Mouse (Mus musculus): ENCODE measurements around the gene Slitrk6. TPM values are rescaled to one million over a fixed set of nuclear protein-coding genes. Genes with fewer than 3 reads are reported as not detected.

The Slitrk6 gene
- polyA plus RNA-seq, 1 experiment: 0.89 TPM

DNA sequence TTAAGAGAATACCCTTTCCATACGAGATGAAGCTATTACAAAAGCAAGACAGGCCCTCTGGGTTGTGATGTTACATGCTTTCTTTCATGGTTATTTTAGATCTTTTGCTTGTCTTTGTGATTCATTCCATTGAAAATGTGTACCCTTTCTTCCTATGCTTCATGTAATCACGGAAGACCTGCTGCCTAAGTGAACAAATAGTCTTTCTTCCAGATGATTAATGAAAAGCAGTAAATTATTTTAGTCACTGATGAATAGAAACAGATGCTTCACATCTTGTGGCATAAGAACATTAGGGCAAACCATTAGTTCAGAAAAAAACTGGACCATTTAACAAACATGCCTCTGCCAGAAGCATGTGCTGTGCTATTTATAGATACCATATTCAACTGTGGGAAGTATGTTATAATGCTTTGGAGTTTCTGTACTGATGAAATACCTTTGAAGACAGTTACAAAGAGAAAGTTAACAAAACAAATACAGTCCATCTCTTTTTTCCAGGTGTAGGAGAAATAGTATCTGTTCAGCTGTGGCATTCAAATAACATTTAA, 30.8 kb downstream of the Slitrk6 start:
- Histone ChIP-seq H3K4me3 (replicated peaks; ENCODE audit: extremely low read depth, low read depth, low read length) (no peak overlapping the region), H3K4me1 (ENCODE audit: control insufficient read depth, insufficient read depth, low read length) (no peaks in the 10 kb centered on the region)
- 35% methylated on average over 2 of the region's 2 CpGs for WGBS
- no peak for TF ChIP-seq POLR2A (IDR thresholded peaks at IDR 0.05; ENCODE audit: borderline replicate concordance, extremely low read depth, low read depth, low read length)
- TF ChIP-seq CTCF (IDR thresholded peaks at IDR 0.05; ENCODE audit: insufficient read depth, low read length): no peak
- DNase-seq: no peak
